Mouse (Mus musculus) heart, postnatal 0 days (tissue): ENCODE results near the gene Ablim1. TPM values are rescaled to one million over a fixed set of nuclear protein-coding genes. Genes with fewer than 3 reads are reported as not detected.

Source experiments
- ATAC-seq: fragments of 200-750 bp; cut with Nextera tagmentation; 2 replicates; pipeline ENCODE4 v1.8.0; 2017; ENCODE audit warnings: low read depth, moderate number of reproducible peaks, moderate library complexity; ENCODE audit not compliant: insufficient read depth
- DNase-seq: peaks from one replicate; pipeline ENCODE4 v3.0.0-alpha.2; 2016; ENCODE audit warnings: low spot score
- H3K27ac ChIP-seq: fragments of 300-500 bp; sonication (generic); 2 replicates; pipeline ENCODE4 v1.5.1; 2014; ENCODE audit warnings: low read depth, mild to moderate bottlenecking
- H3K27me3 ChIP-seq: fragments of 300-500 bp; sonication (generic); 2 replicates; pipeline ENCODE4 v1.6.1; 2014; ENCODE audit warnings: low read length, mixed read lengths; ENCODE audit not compliant: control insufficient read depth, insufficient read depth
- H3K36me3 ChIP-seq: fragments of 300-500 bp; sonication (generic); replicated peaks from 2 replicates; pipeline ENCODE4 v1.6.1; 2014; ENCODE audit warnings: low read length, mixed read lengths; ENCODE audit not compliant: control insufficient read depth, insufficient read depth
- H3K4me1 ChIP-seq: fragments of 300-500 bp; sonication (generic); 2 replicates; pipeline ENCODE4 v1.6.1; 2014; ENCODE audit warnings: antibody characterized with exemption; ENCODE audit not compliant: control insufficient read depth, insufficient read depth
- H3K4me2 ChIP-seq: fragments of 300-500 bp; sonication (generic); 2 replicates; pipeline ENCODE4 v1.6.1; 2014; ENCODE audit warnings: low read depth, mild to moderate bottlenecking, low read length, moderate library complexity
- H3K4me3 ChIP-seq: fragments of 300-500 bp; sonication (generic); 2 replicates; pipeline ENCODE4 v1.5.1; 2014; ENCODE audit warnings: low read depth, low read length
- H3K9ac ChIP-seq: fragments of 300-500 bp; sonication (generic); replicated peaks from 2 replicates; pipeline ENCODE4 v1.6.1; 2014; ENCODE audit warnings: low read depth, low read length, mixed read lengths
- H3K9me3 ChIP-seq: fragments of 300-500 bp; sonication (generic); replicated peaks from 2 replicates; pipeline ENCODE4 v1.6.1; 2016; ENCODE audit warnings: low read length; ENCODE audit not compliant: control insufficient read depth
- CTCF ChIP-seq: IDR thresholded peaks from 2 replicates; pipeline ENCODE4 v1.5.1; 2016; ENCODE audit warnings: antibody characterized with exemption, control low read depth, low read depth
- EP300 ChIP-seq: IDR thresholded peaks from 2 replicates; pipeline ENCODE4 v1.6.1; 2016; ENCODE audit warnings: antibody characterized with exemption, low read depth
- WGBS: fragments of 180-500 bp; shearing (Covaris S2); extraction: QIAGEN DNeasy Blood & Tissue Kit; methylation state at CpG from one replicate; pipeline ENCODE4 v1.1.7; 2014; 5-methylcytosine and 5-hydroxymethylcytosine counted together
- polyA plus RNA-seq: library from polyadenylated mRNA; unstranded; fragments of >200 nt; fragmentation: Nextera tagmentation; extraction: Ambion mirVana; gene quantifications from 2 replicates; pipeline ENCODE4 v1.2.1, GENCODE M21; 2015
- total RNA-seq: library from RNA; depleted of rRNA; stranded (reverse); fragments of >200 nt; gene quantifications from 2 replicates; pipeline ENCODE4 v1.2.3, GENCODE M21; 2014; ENCODE audit warnings: low replicate concordance

The Ablim1 gene
- total and polyA plus RNA-seq, 2 experiments from 2014 or later: 106 to 235 TPM

DNA sequence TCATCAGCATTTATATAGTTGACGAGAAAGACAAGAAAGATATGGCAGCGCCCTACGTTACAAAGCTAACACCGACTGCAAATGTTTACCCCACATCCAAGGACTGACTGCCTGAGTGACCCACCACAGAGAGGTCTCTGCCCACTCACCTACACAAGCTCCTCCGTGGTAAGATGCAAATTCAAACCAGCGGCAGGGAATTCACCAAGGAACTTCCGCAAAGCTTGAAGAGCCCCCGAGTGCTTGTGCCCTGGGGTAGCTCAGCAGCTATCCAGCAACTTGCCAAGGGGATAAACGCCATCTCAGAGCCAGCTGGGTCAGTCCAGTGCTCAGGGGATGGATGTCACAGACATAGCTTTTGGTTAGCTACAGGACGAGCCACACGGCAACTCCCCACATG lies 95.0 kb downstream of the Ablim1 start:
- no peak for TF ChIP-seq CTCF
- TF ChIP-seq EP300: no peak
- DNase-seq: no peak
- 77% methylated on average over 11 of the region's 11 CpGs for WGBS

DNA sequence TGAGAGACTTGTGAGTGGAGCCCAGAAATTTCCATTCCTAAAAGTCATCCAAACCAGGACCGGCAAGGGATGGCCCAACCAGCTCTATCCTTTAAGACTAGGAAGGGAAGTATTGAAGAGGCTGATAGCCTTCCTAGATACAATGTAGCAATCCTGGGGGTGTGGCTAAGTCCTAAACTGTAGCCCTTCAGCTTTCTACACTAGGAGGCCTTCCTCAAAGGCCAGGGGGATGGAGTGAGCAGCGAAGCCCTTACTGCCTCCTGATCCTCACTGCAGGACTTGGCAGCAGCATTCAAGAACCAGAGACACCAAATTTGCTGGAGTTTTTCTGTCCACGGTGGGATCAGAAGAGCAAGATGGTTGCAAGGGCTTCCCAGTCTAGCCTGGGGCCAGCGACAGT lies 97.6 kb downstream of the Ablim1 start:
- H3K4me3 ChIP-seq: no peak overlapping the region
- H3K4me1 ChIP-seq: peaks cover 32% of the 10 kb centered on the region
- H3K9ac ChIP-seq: no peak overlapping the region

More for the DNA sequence above, 95.0 kb downstream of the Ablim1 start:
- Histone ChIP-seq H3K4me3 (no peak overlapping the region), H3K4me1 (peaks cover 43% of the 10 kb centered on the region), H3K4me2 (no peak overlapping the region), H3K27ac (no peak overlapping the region), H3K9me3 (no peaks in the 10 kb centered on the region), H3K9ac (no peak overlapping the region), H3K36me3 (no peaks in the 10 kb centered on the region), H3K27me3 (no peaks in the 10 kb centered on the region)
- no peak for ATAC-seq

DNA sequence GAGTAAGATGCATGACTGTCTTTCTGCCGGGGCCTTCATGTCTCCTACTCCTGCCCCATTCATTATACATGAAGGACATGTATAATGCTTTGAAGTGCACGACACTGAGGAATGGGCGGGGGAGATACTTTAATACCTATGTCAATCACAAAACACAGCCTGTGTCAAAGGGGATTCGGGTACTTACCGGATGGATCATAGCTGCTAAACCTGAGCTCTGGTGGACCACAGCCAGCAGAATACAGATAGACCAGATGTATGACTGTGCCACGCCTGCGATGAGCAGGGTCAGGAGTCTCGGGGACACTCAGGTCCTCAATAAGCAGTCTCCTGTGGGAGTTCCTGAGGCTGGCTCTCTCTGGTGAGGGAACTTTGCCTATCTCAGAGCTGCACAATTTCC lies 99.2 kb downstream of the Ablim1 start:
- Histone ChIP-seq H3K27me3 (no peaks in the 10 kb centered on the region), H3K9me3 (no peaks in the 10 kb centered on the region), H3K4me1 (peaks cover 30% of the 10 kb centered on the region), H3K4me2 (no peak overlapping the region), H3K27ac (no peak overlapping the region), H3K4me3 (no peak overlapping the region), H3K9ac (no peak overlapping the region), H3K36me3 (no peaks in the 10 kb centered on the region)
- TF ChIP-seq EP300: no peak
- TF ChIP-seq CTCF: no peak
- ATAC-seq (no peak), DNase-seq (no peak)
- WGBS: 81% methylated on average over 8 of the region's 8 CpGs

More for the DNA sequence above, 97.6 kb downstream of the Ablim1 start:
- no peak for ATAC-seq
- Histone ChIP-seq H3K27me3 (no peaks in the 10 kb centered on the region), H3K27ac (no peak overlapping the region), H3K36me3 (no peaks in the 10 kb centered on the region), H3K9me3 (no peaks in the 10 kb centered on the region), H3K4me2 (no peak overlapping the region)
- no peak for DNase-seq
- no peak for TF ChIP-seq EP300
- TF ChIP-seq CTCF: no peak
- WGBS: 70% methylated on average over 4 of the region's 4 CpGs

DNA sequence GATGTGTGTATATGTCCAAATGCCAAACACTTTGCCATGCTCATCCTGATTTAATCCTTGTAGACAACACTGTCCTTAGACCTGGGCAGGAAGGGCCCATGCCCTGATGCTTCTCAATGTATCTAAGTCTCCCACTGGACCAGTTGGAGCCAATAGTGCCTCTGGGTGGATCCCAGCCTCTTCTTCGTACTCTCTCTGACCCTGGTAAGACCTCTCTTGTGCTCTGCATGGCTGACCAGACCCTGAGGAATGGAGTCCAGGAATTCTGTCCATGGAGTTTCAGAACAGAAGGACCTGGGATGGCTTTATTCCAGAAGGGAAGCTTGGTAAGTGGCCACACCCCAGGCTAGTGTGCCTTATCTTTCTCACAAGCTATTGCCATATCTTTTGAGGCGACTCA lies 102.3 kb downstream of the Ablim1 start:
- H3K9ac ChIP-seq: no peak overlapping the region
- no peak overlapping the region for H3K4me3 ChIP-seq
- H3K4me1 ChIP-seq: peaks cover 50% of the 10 kb centered on the region
- DNase-seq (no peak), ATAC-seq (no peak)
- H3K4me2 ChIP-seq: no peak overlapping the region
- TF ChIP-seq CTCF: no peak
- TF ChIP-seq EP300: no peak
- H3K27ac ChIP-seq: peak overlapping the region; percentile 60
- H3K36me3 ChIP-seq: no peaks in the 10 kb centered on the region
- no peaks in the 10 kb centered on the region for H3K9me3 ChIP-seq
- no peaks in the 10 kb centered on the region for H3K27me3 ChIP-seq
- WGBS: 13% methylated on average over 2 of the region's 2 CpGs

DNA sequence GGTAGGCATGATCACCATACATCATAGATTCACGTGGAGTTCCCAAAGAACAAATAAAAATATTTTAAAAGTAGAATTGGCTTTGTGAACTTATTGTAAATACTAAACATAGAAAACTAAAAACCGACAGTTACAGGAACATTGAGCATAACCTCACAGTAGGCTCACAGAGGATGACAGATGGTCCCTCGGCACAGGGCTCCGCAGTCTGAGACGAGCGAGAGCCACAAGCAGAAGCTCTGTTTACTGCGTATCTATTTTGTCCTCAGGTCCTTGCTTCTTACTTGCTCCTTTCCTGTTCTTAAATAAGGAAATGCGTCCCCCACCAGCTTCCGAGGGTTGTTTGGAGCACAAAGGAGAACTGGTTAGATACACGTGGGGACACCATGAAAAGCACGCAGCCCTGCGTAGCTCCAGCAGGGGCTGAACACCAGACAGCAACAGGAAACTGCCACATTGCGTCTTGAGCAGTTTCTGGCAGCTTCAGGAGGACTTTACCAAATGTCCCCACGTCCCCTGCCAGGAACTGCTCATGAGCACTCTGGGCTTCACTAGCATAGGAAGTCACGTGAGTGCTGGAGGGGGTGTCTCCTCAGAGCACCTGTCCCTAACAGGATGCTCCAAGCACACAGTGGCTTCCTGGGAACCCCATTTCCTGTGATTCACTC lies 103.1 kb downstream of the Ablim1 start:
- peaks cover 52% of the 10 kb centered on the region for H3K4me1 ChIP-seq

DNA sequence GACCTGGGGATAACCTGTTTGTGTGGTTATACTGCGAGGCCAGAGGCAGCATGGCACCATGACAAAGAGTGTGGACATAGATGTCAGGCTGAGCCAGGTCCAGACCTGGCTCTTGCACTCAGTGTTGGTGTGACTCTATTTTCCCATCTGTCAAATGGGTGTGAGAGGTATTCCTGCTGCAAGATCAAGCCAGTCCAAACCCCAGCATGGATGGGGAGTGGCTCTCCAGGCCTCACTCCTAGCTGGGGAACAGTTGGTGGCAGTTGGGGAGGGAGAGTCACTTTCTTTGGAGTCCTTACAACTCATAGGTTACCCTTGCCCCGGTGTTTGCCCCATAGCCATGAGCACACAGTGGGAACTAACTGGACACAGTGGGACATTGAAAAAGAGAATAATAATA lies 103.8 kb downstream of the Ablim1 start:
- Histone ChIP-seq H3K9me3 (no peaks in the 10 kb centered on the region), H3K9ac (no peak overlapping the region), H3K27ac (peak overlapping the region; percentile 60), H3K4me3 (no peak overlapping the region), H3K4me2 (no peak overlapping the region), H3K4me1 (peaks cover 46% of the 10 kb centered on the region), H3K36me3 (no peaks in the 10 kb centered on the region), H3K27me3 (no peaks in the 10 kb centered on the region)
- no peak for DNase-seq
- TF ChIP-seq EP300 (no peak), CTCF (no peak)
- ATAC-seq: no peak
- WGBS: 98% methylated on average over 2 of the region's 2 CpGs

More for the DNA sequence above, 103.1 kb downstream of the Ablim1 start:
- Histone ChIP-seq H3K9me3 (no peaks in the 10 kb centered on the region), H3K27me3 (no peaks in the 10 kb centered on the region), H3K4me3 (no peak overlapping the region), H3K4me2 (no peak overlapping the region), H3K27ac (peak overlapping the region; percentile 60), H3K9ac (no peak overlapping the region), H3K36me3 (no peaks in the 10 kb centered on the region)
- WGBS: 62% methylated on average over 15 of the region's 15 CpGs
- TF ChIP-seq CTCF: no peak; the same call in 1 of the 2 replicates
- peak; percentile 51; the same call in 1 of the 2 replicates for TF ChIP-seq EP300
- DNase-seq (peak; percentile 63), ATAC-seq (peak; percentile 75)
